Mouse (Mus musculus) stomach, embryonic 14.5 days (tissue): ENCODE data around the gene Rps6kc1. TPM values are rescaled to one million over a fixed set of nuclear protein-coding genes. Genes with fewer than 3 reads are reported as not detected.

Source experiments
- ATAC-seq: fragments of 200-750 bp; cut with Nextera tagmentation; 2 replicates; pipeline ENCODE4 v1.8.0; 2017; ENCODE audit warnings: low read depth, moderate TSS enrichment; ENCODE audit not compliant: insufficient number of reproducible peaks, insufficient read depth, low FRiP score
- H3K27ac ChIP-seq: fragments of 300-500 bp; sonication (generic); 2 replicates; pipeline ENCODE4 v1.5.1; 2014; ENCODE audit warnings: mild to moderate bottlenecking, low read length, moderate library complexity, mixed read lengths
- H3K27me3 ChIP-seq: fragments of 300-500 bp; sonication (generic); 2 replicates; pipeline ENCODE4 v1.6.1; 2014; ENCODE audit warnings: low read length, control low read depth, mixed read lengths; ENCODE audit not compliant: control insufficient read depth, insufficient read depth
- H3K36me3 ChIP-seq: fragments of 300-500 bp; sonication (generic); 2 replicates; pipeline ENCODE4 v1.6.1; 2014; ENCODE audit warnings: mild to moderate bottlenecking, control low read depth, low read length, moderate library complexity, mixed read lengths; ENCODE audit not compliant: control insufficient read depth, insufficient read depth
- H3K4me1 ChIP-seq: fragments of 300-500 bp; sonication (generic); 2 replicates; pipeline ENCODE4 v1.6.1; 2014; ENCODE audit warnings: low read length, control low read depth, mixed read lengths; ENCODE audit not compliant: control insufficient read depth, insufficient read depth
- H3K4me2 ChIP-seq: fragments of 300-500 bp; sonication (generic); replicated peaks from 2 replicates; pipeline ENCODE4 v1.6.1; 2014; ENCODE audit warnings: low read depth, low read length, control low read depth
- H3K4me3 ChIP-seq: fragments of 300-500 bp; sonication (generic); 2 replicates; pipeline ENCODE4 v1.5.1; 2014; ENCODE audit warnings: low read depth, low read length, control low read depth
- H3K9ac ChIP-seq: fragments of 300-500 bp; sonication (generic); replicated peaks from 2 replicates; pipeline ENCODE4 v1.6.1; 2014; ENCODE audit warnings: low read depth, mild to moderate bottlenecking, control low read depth, low read length, moderate library complexity, mixed read lengths
- H3K9me3 ChIP-seq: fragments of 300-500 bp; sonication (generic); 2 replicates; pipeline ENCODE4 v1.6.1; 2016; ENCODE audit warnings: low read depth, low read length, control low read depth; ENCODE audit not compliant: control insufficient read depth
- WGBS: fragments of 180-500 bp; shearing (Covaris S2); extraction: QIAGEN DNeasy Blood & Tissue Kit; methylation state at CpG from one replicate; pipeline ENCODE4 v1.1.7; 2014; 5-methylcytosine and 5-hydroxymethylcytosine counted together
- polyA plus RNA-seq: library from polyadenylated mRNA; unstranded; fragments of >200 nt; fragmentation: Nextera tagmentation; extraction: Ambion mirVana; gene quantifications from 2 replicates; pipeline ENCODE4 v1.2.1, GENCODE M21; 2014

Rps6kc1 gene
- polyA plus RNA-seq, 1 experiment from 2014 or later = 16.1 TPM

- Histone ChIP-seq H3K27ac (no peak overlapping the region), H3K36me3 (no peaks in the 10 kb centered on the region), H3K4me2 (no peak overlapping the region), H3K9me3 (no peaks in the 10 kb centered on the region), H3K9ac (no peak overlapping the region), H3K27me3 (no peaks in the 10 kb centered on the region), H3K4me1 (no peaks in the 10 kb centered on the region), H3K4me3 (no peak overlapping the region)
- no peak for ATAC-seq
- 54% methylated on average over 2 of the region's 2 CpGs for WGBS
Observed at GRCm38 (mm10) chr1:190727385-190727784, 184.2 kb downstream of the Rps6kc1 start.

- no peak for ATAC-seq
- Histone ChIP-seq H3K27ac (no peak overlapping the region), H3K27me3 (no peaks in the 10 kb centered on the region), H3K4me2 (no peak overlapping the region), H3K4me3 (no peak overlapping the region), H3K4me1 (no peaks in the 10 kb centered on the region), H3K36me3 (no peaks in the 10 kb centered on the region), H3K9ac (no peak overlapping the region), H3K9me3 (no peaks in the 10 kb centered on the region)
- 56% methylated on average over 21 of the region's 21 CpGs for WGBS
Observed at GRCm38 (mm10) chr1:190724591-190725380, 186.8 kb downstream of the Rps6kc1 start.

- ATAC-seq = no peak
- Histone ChIP-seq H3K4me2 (no peak overlapping the region), H3K4me3 (no peak overlapping the region), H3K9ac (no peak overlapping the region), H3K27ac (no peak overlapping the region), H3K4me1 (no peaks in the 10 kb centered on the region), H3K36me3 (no peaks in the 10 kb centered on the region), H3K27me3 (no peaks in the 10 kb centered on the region), H3K9me3 (no peaks in the 10 kb centered on the region)
- WGBS = 77% methylated on average over 7 of the region's 7 CpGs
Observed at GRCm38 (mm10) chr1:190723926-190724430, 187.6 kb downstream of the Rps6kc1 start.

GRCm38 (mm10) chr1:190713848-190714247 is 197.7 kb downstream of the Rps6kc1 start:
- H3K27ac ChIP-seq = no peak overlapping the region
- ATAC-seq = no peak

GRCm38 (mm10) chr1:190697576-190697975 is 214.0 kb downstream of the Rps6kc1 start:
- H3K27ac ChIP-seq = no peak overlapping the region
- no peak overlapping the region for H3K4me3 ChIP-seq
- no peaks in the 10 kb centered on the region for H3K36me3 ChIP-seq
- no peak overlapping the region for H3K9ac ChIP-seq
- ATAC-seq = no peak
- no peak overlapping the region for H3K4me2 ChIP-seq
- no peaks in the 10 kb centered on the region for H3K4me1 ChIP-seq
- 26% methylated on average over 6 of the region's 6 CpGs for WGBS
- H3K27me3 ChIP-seq = no peaks in the 10 kb centered on the region
- no peaks in the 10 kb centered on the region for H3K9me3 ChIP-seq

More at GRCm38 (mm10) chr1:190713848-190714247, 197.7 kb downstream of the Rps6kc1 start:
- Histone ChIP-seq H3K4me3 (no peak overlapping the region), H3K36me3 (no peaks in the 10 kb centered on the region), H3K9me3 (no peaks in the 10 kb centered on the region), H3K9ac (no peak overlapping the region), H3K27me3 (no peaks in the 10 kb centered on the region), H3K4me2 (no peak overlapping the region), H3K4me1 (no peaks in the 10 kb centered on the region)
- 79% methylated on average over 6 of the region's 6 CpGs for WGBS

- WGBS = 73% methylated on average over 11 of the region's 11 CpGs
- H3K4me1 ChIP-seq = no peaks in the 10 kb centered on the region
- no peak overlapping the region for H3K4me2 ChIP-seq
- H3K9ac ChIP-seq = no peak overlapping the region
- H3K9me3 ChIP-seq = no peaks in the 10 kb centered on the region
- no peak for ATAC-seq
- H3K4me3 ChIP-seq = no peak overlapping the region
- no peak overlapping the region for H3K27ac ChIP-seq
- no peaks in the 10 kb centered on the region for H3K27me3 ChIP-seq
- H3K36me3 ChIP-seq = no peaks in the 10 kb centered on the region
Observed at GRCm38 (mm10) chr1:190695589-190695988, 216.0 kb downstream of the Rps6kc1 start.

GRCm38 (mm10) chr1:190690528-190691262 is 220.9 kb downstream of the Rps6kc1 start:
- Histone ChIP-seq H3K4me2 (no peak overlapping the region), H3K36me3 (no peaks in the 10 kb centered on the region), H3K4me1 (no peaks in the 10 kb centered on the region), H3K27ac (no peak overlapping the region), H3K9ac (no peak overlapping the region), H3K27me3 (no peaks in the 10 kb centered on the region), H3K4me3 (no peak overlapping the region), H3K9me3 (no peaks in the 10 kb centered on the region)
- no peak for ATAC-seq
- WGBS = 73% methylated on average over 29 of the region's 29 CpGs

- Histone ChIP-seq H3K9me3 (no peaks in the 10 kb centered on the region), H3K36me3 (no peaks in the 10 kb centered on the region), H3K4me1 (peaks cover 6% of the 10 kb centered on the region; the same call in 1 of the 2 replicates), H3K27me3 (no peaks in the 10 kb centered on the region), H3K4me3 (no peak overlapping the region), H3K4me2 (no peak overlapping the region), H3K9ac (no peak overlapping the region), H3K27ac (no peak overlapping the region)
- ATAC-seq = no peak
- 95% methylated on average over 7 of the region's 7 CpGs for WGBS
Observed at GRCm38 (mm10) chr1:190683060-190683459, 228.5 kb downstream of the Rps6kc1 start.
